Comparison of ENCODE assay signal across 13 mouse cellular contexts in the genomic region with DNA sequence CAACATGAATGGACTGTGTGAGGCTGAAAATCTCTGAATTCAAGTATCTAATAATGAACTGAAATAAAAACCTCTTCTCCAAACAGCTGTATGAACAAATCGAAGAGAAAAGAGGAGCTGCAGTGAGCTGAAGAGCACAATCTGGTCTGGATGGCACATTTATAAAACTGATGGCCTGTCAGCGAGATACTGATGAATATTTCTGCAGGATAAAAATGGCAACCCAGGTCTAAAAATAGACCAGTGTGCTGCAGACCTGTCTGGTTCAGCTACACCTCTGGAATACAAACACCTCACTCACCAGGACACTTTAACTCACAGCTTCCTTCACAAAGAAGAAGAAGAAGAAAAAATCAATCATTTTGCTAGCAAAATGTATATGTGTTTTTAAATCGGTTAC. TPM values are rescaled to one million over a fixed set of nuclear protein-coding genes. Genes with fewer than 3 reads are reported as not detected.
DNase-seq lines count a peak whose midpoint lies in the region; ATAC-seq and TF ChIP-seq lines count a peak whose summit lies in the region.
"Had no signal": no experiment of that assay in that cellular context is flagged by ENCODE, and none has a peak within 500 bp of the region (broad histone marks: within the 10 kb centered on the region; RNA-seq: fewer than 3 reads in every experiment).

No protein-coding gene starts in this region.

- no peak overlapping the region for H3K27ac ChIP-seq in forebrain, embryonic 12.5 days
- no peak overlapping the region for H3K27ac ChIP-seq in forebrain, embryonic 11.5 days (ENCODE audit: low read depth, low read length)
- 0 out of 2 replicates have a peak overlapping the region, but pooled peaks have one; percentile 18 for H3K27ac ChIP-seq in layer of hippocampus, adult 2 months
- H3K27ac ChIP-seq in heart, embryonic 15.5 days: peak overlapping the region; percentile 84
- H3K27ac ChIP-seq in midbrain, embryonic 16.5 days (ENCODE audit: low read length): peak overlapping the region; percentile 85
- no peak overlapping the region for H3K27ac ChIP-seq in kidney, embryonic 16.5 days (ENCODE audit: low read length)
- H3K27ac ChIP-seq: stomach, embryonic 15.5 days had no signal

- DNase-seq in forebrain, embryonic 11.5 days (ENCODE audit: low spot score): no peak
- DNase-seq in layer of hippocampus, adult 2 months (ENCODE audit: low spot score in 2 of 2): no peak
- DNase-seq in layer of hippocampus, postnatal 36 days: no peak
- DNase-seq in testis, postnatal 14 days (ENCODE audit: low spot score): no peak
- DNase-seq: cerebellum, adult 8-10 months; kidney, adult 8-10 months; lung, embryonic 14.5 days had no signal

- no peaks in the 10 kb centered on the region for H3K36me3 ChIP-seq in forebrain, embryonic 12.5 days (replicated peaks)
- no peaks in the 10 kb centered on the region for H3K36me3 ChIP-seq in forebrain, embryonic 11.5 days (ENCODE audit: control insufficient read depth, insufficient read depth, low read length)
- H3K36me3 ChIP-seq in heart, embryonic 15.5 days: no peaks in the 10 kb centered on the region
- no peaks in the 10 kb centered on the region for H3K36me3 ChIP-seq in midbrain, embryonic 16.5 days (ENCODE audit: control insufficient read depth, insufficient read depth, low read length)
- no peaks in the 10 kb centered on the region for H3K36me3 ChIP-seq in kidney, embryonic 16.5 days (ENCODE audit: insufficient read depth, low read length)
- H3K36me3 ChIP-seq: stomach, embryonic 15.5 days had no signal

- no peaks in the 10 kb centered on the region for H3K27me3 ChIP-seq in forebrain, embryonic 12.5 days
- H3K27me3 ChIP-seq in forebrain, embryonic 11.5 days (ENCODE audit: control insufficient read depth, insufficient read depth, low read length): no peaks in the 10 kb centered on the region
- H3K27me3 ChIP-seq in heart, embryonic 15.5 days: no peaks in the 10 kb centered on the region
- no peaks in the 10 kb centered on the region for H3K27me3 ChIP-seq in midbrain, embryonic 16.5 days (ENCODE audit: control insufficient read depth, insufficient read depth, low read depth, low read length)
- H3K27me3 ChIP-seq in kidney, embryonic 16.5 days (ENCODE audit: insufficient read depth, low read length): no peaks in the 10 kb centered on the region
- H3K27me3 ChIP-seq: CH12.LX; stomach, embryonic 15.5 days had no signal

- H3K4me3 ChIP-seq in forebrain, embryonic 12.5 days (replicated peaks): no peak overlapping the region
- H3K4me3 ChIP-seq in forebrain, embryonic 11.5 days (ENCODE audit: low read depth, low read length): no peak overlapping the region
- H3K4me3 ChIP-seq in layer of hippocampus, adult 2 months: no peak overlapping the region
- H3K4me3 ChIP-seq in heart, embryonic 15.5 days: no peak overlapping the region
- no peak overlapping the region for H3K4me3 ChIP-seq in midbrain, embryonic 16.5 days (ENCODE audit: low read depth, low read length)
- no peak overlapping the region for H3K4me3 ChIP-seq in kidney, embryonic 16.5 days (ENCODE audit: low read length)
- H3K4me3 ChIP-seq: stomach, embryonic 15.5 days had no signal

- no peak overlapping the region for H3K4me2 ChIP-seq in forebrain, embryonic 12.5 days
- no peak overlapping the region for H3K4me2 ChIP-seq in forebrain, embryonic 11.5 days (ENCODE audit: low read depth, low read length, severe bottlenecking)
- peak overlapping the region; percentile 33 for H3K4me2 ChIP-seq in heart, embryonic 15.5 days
- H3K4me2 ChIP-seq in midbrain, embryonic 16.5 days (ENCODE audit: low read length): no peak overlapping the region; the same call in 1 of the 2 replicates
- H3K4me2 ChIP-seq in kidney, embryonic 16.5 days (replicated peaks; ENCODE audit: low read depth, low read length): no peak overlapping the region
- H3K4me2 ChIP-seq: lung, embryonic 14.5 days; stomach, embryonic 15.5 days had no signal

- ATAC-seq in forebrain, embryonic 12.5 days (ENCODE audit: low FRiP score): 0 out of 2 replicates have a peak, but pooled peaks have one; percentile 20
- ATAC-seq in forebrain, embryonic 11.5 days (replicated peaks; ENCODE audit: low FRiP score): no peak
- ATAC-seq in heart, embryonic 15.5 days (replicated peaks; ENCODE audit: insufficient number of reproducible peaks, insufficient read depth, low FRiP score, low read depth): no peak
- ATAC-seq in midbrain, embryonic 16.5 days: 0 out of 2 replicates have a peak, but pooled peaks have one; percentile 28
- ATAC-seq in kidney, embryonic 16.5 days (ENCODE audit: low FRiP score, low TSS enrichment): no peak

- peaks cover 10% of the 10 kb centered on the region for H3K4me1 ChIP-seq in forebrain, embryonic 12.5 days
- peaks cover under 1% of the 10 kb centered on the region; the same call in 1 of the 2 replicates for H3K4me1 ChIP-seq in forebrain, embryonic 11.5 days (replicated peaks; ENCODE audit: control insufficient read depth, insufficient read depth, low read length)
- peaks cover 23% of the 10 kb centered on the region for H3K4me1 ChIP-seq in heart, embryonic 15.5 days (replicated peaks)
- H3K4me1 ChIP-seq in midbrain, embryonic 16.5 days (ENCODE audit: control insufficient read depth, insufficient read depth, low read length): peaks cover 9% of the 10 kb centered on the region
- 0 out of 2 replicates have a peak, but pooled peaks cover 2% of the 10 kb centered on the region for H3K4me1 ChIP-seq in kidney, embryonic 16.5 days (ENCODE audit: insufficient read depth, low read length)
- H3K4me1 ChIP-seq: stomach, embryonic 15.5 days had no signal

- 81% methylated on average over 3 of the region's 3 CpGs for WGBS in forebrain, embryonic 12.5 days
- 90% methylated on average over 3 of the region's 3 CpGs for WGBS in forebrain, embryonic 11.5 days
- WGBS in heart, embryonic 15.5 days: 46% methylated on average over 3 of the region's 3 CpGs
- 73% methylated on average over 3 of the region's 3 CpGs for WGBS in midbrain, embryonic 16.5 days
- 80% methylated on average over 3 of the region's 3 CpGs for WGBS in kidney, embryonic 16.5 days

- H3K9me3 ChIP-seq in forebrain, embryonic 12.5 days: no peaks in the 10 kb centered on the region
- H3K9me3 ChIP-seq in forebrain, embryonic 11.5 days (ENCODE audit: control insufficient read depth, low read length): no peaks in the 10 kb centered on the region
- no peaks in the 10 kb centered on the region for H3K9me3 ChIP-seq in heart, embryonic 15.5 days (replicated peaks)
- no peaks in the 10 kb centered on the region for H3K9me3 ChIP-seq in midbrain, embryonic 16.5 days (replicated peaks; ENCODE audit: control insufficient read depth, low read length, poor library complexity, severe bottlenecking)
- no peaks in the 10 kb centered on the region for H3K9me3 ChIP-seq in kidney, embryonic 16.5 days (ENCODE audit: low read length)
- H3K9me3 ChIP-seq: stomach, embryonic 15.5 days had no signal

- no peak overlapping the region for H3K9ac ChIP-seq in forebrain, embryonic 12.5 days
- no peak overlapping the region for H3K9ac ChIP-seq in forebrain, embryonic 11.5 days (ENCODE audit: low read length)
- H3K9ac ChIP-seq in heart, embryonic 15.5 days: no peak overlapping the region
- H3K9ac ChIP-seq in midbrain, embryonic 16.5 days (ENCODE audit: low read depth, low read length): peak overlapping the region; percentile 32; the same call in 1 of the 2 replicates
- no peak overlapping the region for H3K9ac ChIP-seq in kidney, embryonic 16.5 days (replicated peaks; ENCODE audit: low read length)
- H3K9ac ChIP-seq: lung, embryonic 14.5 days; stomach, embryonic 15.5 days had no signal

- TF ChIP-seq CTCF in layer of hippocampus, adult 2 months (conservative IDR thresholded peaks at IDR 0.05): no peak

RNA-seq across cellular contexts. Expression of gene Hsd17b12, which starts 29.3 kb away (rescaled TPM):
- 113 and 114 TPM in 2 replicates for polyA plus RNA-seq in forebrain, embryonic 12.5 days (2016; fragmentation: Nextera tagmentation; extraction: Ambion mirVana)
- 117 and 128 TPM in 2 replicates for polyA plus RNA-seq in forebrain, embryonic 11.5 days (2014; fragmentation: Nextera tagmentation; extraction: Ambion mirVana)
- total RNA-seq in layer of hippocampus, adult 2 months (2021): 10 to 100 TPM; 65.2 to 66.5 TPM
- 10 to 100 TPM; 70.5 to 71.0 TPM for total RNA-seq in layer of hippocampus, postnatal 36 days (2021)
- 58.7 and 70.3 TPM in 2 replicates for polyA plus RNA-seq in heart, embryonic 15.5 days (2015; fragmentation: Nextera tagmentation; extraction: Ambion mirVana)
- polyA plus RNA-seq in midbrain, embryonic 16.5 days (2015; fragmentation: Nextera tagmentation; extraction: Ambion mirVana): 150 and 151 TPM in 2 replicates
- polyA plus RNA-seq in kidney, embryonic 16.5 days (2015; fragmentation: Nextera tagmentation; extraction: Ambion mirVana): 134 and 146 TPM in 2 replicates

Comparison
In these comparisons a context has a peak if more than half of its experiments do, and no peak if none do; other contexts are left out.
1. ATAC-seq: peak in forebrain, embryonic 12.5 days (single experiment) and midbrain, embryonic 16.5 days (single experiment); none in forebrain, embryonic 11.5 days (single experiment), heart, embryonic 15.5 days (single experiment) and kidney, embryonic 16.5 days (single experiment).
2. H3K27ac ChIP-seq: peak in layer of hippocampus, adult 2 months (single experiment), heart, embryonic 15.5 days (single experiment) and midbrain, embryonic 16.5 days (single experiment); none in forebrain, embryonic 12.5 days (single experiment), forebrain, embryonic 11.5 days (single experiment) and kidney, embryonic 16.5 days (single experiment).